Mouse (Mus musculus) testis, adult 2 months (tissue): ENCODE measurements around the gene 6030408B16Rik. TPM values are rescaled to one million over a fixed set of nuclear protein-coding genes. Genes with fewer than 3 reads are reported as not detected.

Experiments used
- H3K27ac ChIP-seq: fragments of 200-500 bp; 2 replicates; pipeline ENCODE4 v1.5.1; 2012; ENCODE audit warnings: low read depth, low read length; ENCODE audit not compliant: control insufficient read depth, insufficient read depth
- H3K27me3 ChIP-seq: fragments of 200-500 bp; 2 replicates; pipeline ENCODE4 v1.6.1; 2012; ENCODE audit warnings: mild to moderate bottlenecking, low read length, moderate library complexity; ENCODE audit not compliant: control insufficient read depth, insufficient read depth
- H3K36me3 ChIP-seq: fragments of 200-500 bp; 2 replicates; pipeline ENCODE4 v1.6.1; 2012; ENCODE audit warnings: mild to moderate bottlenecking, low read length; ENCODE audit not compliant: control insufficient read depth, insufficient read depth
- H3K4me1 ChIP-seq: fragments of 200-500 bp; 2 replicates; pipeline ENCODE4 v1.6.1; 2012; ENCODE audit warnings: low read length; ENCODE audit not compliant: control insufficient read depth, insufficient read depth
- H3K4me3 ChIP-seq: fragments of 200-500 bp; 2 replicates; pipeline ENCODE4 v1.5.1; 2012; ENCODE audit warnings: low read depth, mild to moderate bottlenecking, low read length, moderate library complexity, mixed read lengths; ENCODE audit not compliant: control insufficient read depth
- CTCF ChIP-seq: fragments of 200-500 bp; IDR thresholded peaks from 2 replicates; pipeline ENCODE4 v1.5.1; 2012; ENCODE audit warnings: low read depth, mild to moderate bottlenecking, inconsistent platforms, low read length, moderate library complexity; ENCODE audit not compliant: control insufficient read depth, insufficient read depth, insufficient replicate concordance
- POLR2A ChIP-seq: fragments of 200-500 bp; IDR thresholded peaks from 2 replicates; pipeline ENCODE4 v1.6.1; 2012; ENCODE audit warnings: low read depth, mild to moderate bottlenecking, inconsistent platforms, low read length, moderate library complexity; ENCODE audit not compliant: control insufficient read depth
- polyA plus RNA-seq: library from polyadenylated mRNA; depleted of rRNA; stranded (reverse); fragments of >200 nt; gene quantifications from 2 replicates; pipeline ENCODE4 v1.2.3, GENCODE M21; 2012

The 6030408B16Rik gene
- polyA plus RNA-seq, 1 experiment: 10.4 TPM

DNA sequence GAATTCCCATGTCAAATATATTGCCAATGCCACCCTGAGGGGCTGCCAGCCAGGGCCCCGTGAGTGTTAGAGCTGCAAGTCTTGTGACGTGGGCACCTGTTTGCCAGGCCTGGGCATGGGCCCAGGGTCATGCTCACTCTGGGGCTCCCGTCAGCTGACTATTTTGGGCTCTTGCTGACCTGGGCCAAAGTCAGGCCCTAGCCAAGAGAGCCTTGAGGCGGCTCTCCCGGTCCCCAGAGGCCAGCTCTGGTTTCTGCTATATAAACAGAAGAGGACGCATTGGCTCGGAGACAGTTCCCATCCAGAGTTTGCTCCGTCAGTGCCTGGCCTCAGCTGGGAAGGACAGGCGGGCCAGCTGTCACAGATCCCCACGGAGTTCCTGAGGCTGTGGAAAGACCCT, 32.6 kb upstream of the 6030408B16Rik start:
- no peaks in the 10 kb centered on the region for H3K4me1 ChIP-seq
- H3K27ac ChIP-seq: no peak overlapping the region
- H3K27me3 ChIP-seq: no peaks in the 10 kb centered on the region
- H3K36me3 ChIP-seq: no peaks in the 10 kb centered on the region
- no peak overlapping the region for H3K4me3 ChIP-seq
- TF ChIP-seq POLR2A (no peak), CTCF (no peak)

DNA sequence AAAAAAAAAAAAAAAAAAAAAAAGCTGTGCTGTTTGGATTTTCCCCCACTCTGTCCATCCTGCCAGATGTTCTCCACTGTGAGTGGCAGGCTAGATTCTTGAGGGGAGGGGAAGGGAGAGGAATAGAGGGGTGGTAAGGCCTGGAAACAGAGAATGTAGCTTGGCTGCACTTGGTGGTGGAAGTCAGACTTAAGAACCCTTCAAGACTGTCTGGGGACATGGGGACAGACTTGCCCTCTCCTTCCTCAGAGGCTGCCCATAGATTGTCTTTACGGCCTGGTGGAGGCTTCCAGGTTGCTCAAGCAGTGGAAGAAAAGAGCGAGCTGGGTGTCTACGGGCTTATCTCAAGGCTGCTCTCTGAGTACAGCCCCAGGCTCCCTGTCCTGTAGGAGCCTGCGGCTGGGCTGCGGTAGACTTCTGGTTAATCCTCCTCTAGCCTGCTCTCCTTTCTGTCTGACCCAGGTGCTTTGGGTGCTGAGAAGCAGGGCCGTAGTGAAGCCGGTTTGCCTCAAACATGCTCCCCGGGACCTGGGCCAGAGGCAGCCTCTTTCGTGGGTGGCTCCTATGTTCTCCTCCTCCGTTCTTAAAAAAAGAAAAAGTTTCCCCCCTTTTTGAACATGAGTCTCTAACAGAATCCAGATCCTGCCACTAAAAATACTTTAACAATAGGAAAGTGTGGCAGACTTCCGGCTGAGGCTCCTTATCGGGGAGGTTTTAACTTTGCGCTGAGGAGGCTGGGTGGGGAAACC, 32.0 kb upstream of the 6030408B16Rik start:
- no peaks in the 10 kb centered on the region for H3K27me3 ChIP-seq
- H3K4me1 ChIP-seq: peaks cover 6% of the 10 kb centered on the region
- H3K4me3 ChIP-seq: no peak overlapping the region
- no peaks in the 10 kb centered on the region for H3K36me3 ChIP-seq
- no peak overlapping the region for H3K27ac ChIP-seq
- TF ChIP-seq CTCF: no peak
- no peak for TF ChIP-seq POLR2A

DNA sequence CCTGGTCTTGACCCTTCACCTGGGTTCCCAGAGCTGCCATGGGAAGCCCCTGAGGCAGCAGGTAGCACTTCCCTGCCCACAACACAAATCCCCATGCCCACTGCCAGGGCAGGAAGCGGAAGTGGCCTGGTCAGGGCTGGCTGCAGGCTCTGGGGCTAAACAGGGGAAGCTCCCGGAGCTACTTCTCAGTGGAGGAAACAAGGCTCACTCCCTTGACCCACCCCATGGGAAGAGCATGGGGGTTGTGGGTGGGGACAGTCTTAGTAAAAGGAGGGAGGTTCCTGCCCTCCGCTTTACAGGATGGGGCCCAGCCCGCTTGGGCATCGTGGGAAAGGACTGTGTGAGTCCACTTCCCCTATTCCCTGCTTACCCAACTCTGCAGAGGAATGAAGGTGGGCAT, 30.5 kb upstream of the 6030408B16Rik start:
- Histone ChIP-seq H3K27me3 (no peaks in the 10 kb centered on the region), H3K4me1 (peaks cover 15% of the 10 kb centered on the region), H3K36me3 (no peaks in the 10 kb centered on the region), H3K27ac (no peak overlapping the region), H3K4me3 (no peak overlapping the region)
- TF ChIP-seq POLR2A (no peak), CTCF (no peak)

DNA sequence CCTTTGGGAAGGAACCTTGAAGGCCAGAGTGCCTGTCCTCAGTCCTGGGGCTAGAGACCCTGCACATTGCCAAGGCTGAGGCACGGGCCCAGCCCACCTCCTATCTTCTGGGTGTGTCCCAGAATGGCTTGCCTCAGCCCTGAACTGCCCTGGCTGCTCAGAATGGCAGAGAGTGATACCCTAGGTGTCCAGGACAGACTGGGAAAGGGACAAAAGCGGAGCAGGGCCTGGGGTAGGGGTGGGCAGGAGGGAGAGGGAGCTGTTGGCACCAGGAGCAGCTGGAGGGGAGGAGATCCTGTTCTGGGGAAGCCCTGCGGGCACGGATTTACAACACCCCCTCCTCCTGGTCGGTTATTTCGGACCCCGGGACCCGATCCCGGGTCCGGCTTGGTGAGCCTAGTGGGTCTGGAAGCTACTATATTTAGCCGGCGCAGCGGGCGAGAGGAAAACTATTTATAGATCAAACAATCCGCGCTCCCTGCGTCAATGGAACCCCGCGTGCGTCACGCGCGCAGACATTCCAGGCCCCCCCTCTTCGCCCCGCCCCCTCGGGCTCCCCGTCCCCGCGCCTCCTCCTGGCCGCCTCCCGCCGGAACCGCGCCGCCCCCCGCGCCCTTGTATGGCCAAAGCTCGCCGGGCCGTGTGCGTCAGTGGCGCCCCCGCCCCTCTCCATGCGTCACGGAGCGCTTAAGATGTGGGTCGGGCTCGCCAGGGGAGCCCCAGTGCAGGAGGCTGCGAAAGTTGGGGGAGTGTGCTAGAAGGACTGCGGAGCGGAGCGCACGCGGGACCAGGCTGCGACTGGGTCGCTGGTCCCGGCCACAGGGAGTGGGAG, 26.7 kb upstream of the 6030408B16Rik start:
- Histone ChIP-seq H3K27me3 (no peaks in the 10 kb centered on the region), H3K36me3 (no peaks in the 10 kb centered on the region), H3K4me1 (peaks cover 22% of the 10 kb centered on the region), H3K4me3 (peak overlapping the region; percentile 90), H3K27ac (peak overlapping the region; percentile 27; the same call in 1 of the 2 replicates)
- no peak for TF ChIP-seq CTCF
- peak; percentile 68; the same call in 1 of the 2 replicates for TF ChIP-seq POLR2A

DNA sequence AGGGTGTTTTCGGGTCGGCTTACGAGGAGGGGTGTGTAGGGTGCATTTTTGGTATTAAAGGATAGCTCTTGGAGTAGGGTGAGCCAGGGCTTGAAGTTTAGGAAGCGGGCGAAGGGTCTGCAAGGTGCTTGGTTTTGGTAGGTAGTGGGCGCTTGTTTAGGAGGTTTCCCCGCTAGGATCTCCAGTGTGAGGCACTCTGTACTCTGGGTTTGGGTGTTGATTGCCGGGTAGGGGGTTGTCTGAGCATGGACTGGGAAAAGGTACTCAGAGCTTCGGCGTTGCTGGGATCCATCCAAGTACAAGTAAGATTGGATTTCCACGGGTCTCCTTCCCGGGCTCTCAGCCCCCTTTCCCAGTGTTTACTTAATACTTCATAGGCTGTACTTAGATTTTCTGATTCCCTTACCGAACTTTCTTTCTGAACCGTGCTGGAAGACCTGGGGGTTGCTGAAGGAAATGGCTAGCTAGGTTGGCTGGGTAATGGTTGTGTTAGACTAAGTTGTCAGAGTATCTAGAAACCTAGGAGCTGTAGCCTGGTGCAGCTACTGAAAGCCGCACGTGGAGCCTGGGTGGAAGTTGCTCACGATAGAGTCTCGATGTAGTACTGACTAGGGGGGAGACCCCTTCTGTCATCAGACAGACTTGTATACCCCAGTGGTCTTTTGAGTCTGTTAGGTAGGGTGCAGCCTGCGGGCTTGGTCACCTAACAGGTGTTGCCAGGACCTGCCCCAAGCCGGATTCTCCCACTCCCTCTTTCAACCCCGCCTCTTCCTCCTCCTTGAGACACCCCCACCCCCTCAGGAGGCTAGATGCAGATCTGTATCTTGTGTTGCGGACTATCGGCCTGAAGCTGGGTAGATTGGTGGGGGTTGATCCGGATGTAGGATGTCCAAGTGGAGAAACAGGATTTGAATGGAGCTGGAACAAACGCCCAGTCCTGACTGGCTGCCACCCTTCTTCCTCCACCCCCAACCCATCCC, 25.7 kb upstream of the 6030408B16Rik start:
- Histone ChIP-seq H3K36me3 (no peaks in the 10 kb centered on the region), H3K27me3 (no peaks in the 10 kb centered on the region)
- TF ChIP-seq POLR2A: no peak
- no peak for TF ChIP-seq CTCF

DNA sequence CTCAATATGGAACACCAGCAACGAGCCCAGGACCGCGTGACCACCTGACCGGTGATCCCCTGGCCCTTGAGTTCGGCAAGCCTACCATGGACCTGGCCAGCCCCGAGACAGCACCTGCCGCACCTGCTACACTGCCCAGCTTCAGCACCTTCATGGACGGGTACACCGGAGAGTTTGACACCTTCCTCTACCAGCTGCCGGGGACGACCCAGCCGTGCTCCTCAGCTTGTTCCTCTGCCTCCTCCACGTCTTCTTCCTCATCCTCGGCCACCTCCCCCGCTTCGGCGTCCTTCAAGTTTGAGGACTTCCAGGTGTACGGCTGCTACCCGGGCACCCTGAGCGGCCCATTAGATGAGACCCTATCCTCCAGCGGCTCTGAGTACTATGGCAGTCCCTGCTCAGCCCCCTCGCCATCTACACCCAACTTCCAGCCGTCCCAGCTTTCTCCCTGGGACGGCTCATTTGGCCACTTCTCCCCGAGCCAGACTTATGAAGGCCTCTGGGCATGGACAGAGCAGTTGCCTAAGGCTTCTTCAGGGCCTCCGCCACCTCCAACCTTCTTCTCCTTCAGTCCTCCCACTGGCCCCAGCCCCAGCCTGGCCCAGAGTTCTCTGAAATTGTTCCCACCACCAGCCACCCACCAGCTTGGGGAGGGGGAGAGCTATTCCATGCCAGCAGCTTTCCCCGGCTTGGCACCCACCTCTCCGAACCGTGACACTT, 22.8 kb upstream of the 6030408B16Rik start:
- peaks cover 22% of the 10 kb centered on the region for H3K4me1 ChIP-seq
- H3K4me3 ChIP-seq: no peak overlapping the region
- H3K27ac ChIP-seq: no peak overlapping the region
- H3K27me3 ChIP-seq: no peaks in the 10 kb centered on the region
- no peak for TF ChIP-seq POLR2A
- TF ChIP-seq CTCF: no peak
- H3K36me3 ChIP-seq: no peaks in the 10 kb centered on the region

More for the DNA sequence above, 25.7 kb upstream of the 6030408B16Rik start:
- Histone ChIP-seq H3K4me1 (peaks cover 22% of the 10 kb centered on the region), H3K4me3 (peak overlapping the region; percentile 90), H3K27ac (no peak overlapping the region)
